Mouse (Mus musculus) layer of hippocampus, postnatal 14 days (tissue): Measurements from ENCODE around the gene Rasa3. TPM values are rescaled to one million over a fixed set of nuclear protein-coding genes. Genes with fewer than 3 reads are reported as not detected.
A peak's percentile ranks its signal among the peaks of the same experiment; 100 is the strongest.

Experiments used
- DNase-seq, 2 experiments: peaks; one replicate each; pipeline ENCODE4 v3.0.0; 2021 to 2022; ENCODE audit warnings: low spot score in 2 of 2, mixed read lengths in 1 of 2
- total RNA-seq, 2 experiments: library from RNA; stranded (reverse); gene quantifications; 2 replicates each; pipeline ENCODE4 v1.2.3; 2021

The Rasa3 gene
- total RNA-seq, 2 experiments from 2014 or later = 65.5 to 65.6 TPM

DNA sequence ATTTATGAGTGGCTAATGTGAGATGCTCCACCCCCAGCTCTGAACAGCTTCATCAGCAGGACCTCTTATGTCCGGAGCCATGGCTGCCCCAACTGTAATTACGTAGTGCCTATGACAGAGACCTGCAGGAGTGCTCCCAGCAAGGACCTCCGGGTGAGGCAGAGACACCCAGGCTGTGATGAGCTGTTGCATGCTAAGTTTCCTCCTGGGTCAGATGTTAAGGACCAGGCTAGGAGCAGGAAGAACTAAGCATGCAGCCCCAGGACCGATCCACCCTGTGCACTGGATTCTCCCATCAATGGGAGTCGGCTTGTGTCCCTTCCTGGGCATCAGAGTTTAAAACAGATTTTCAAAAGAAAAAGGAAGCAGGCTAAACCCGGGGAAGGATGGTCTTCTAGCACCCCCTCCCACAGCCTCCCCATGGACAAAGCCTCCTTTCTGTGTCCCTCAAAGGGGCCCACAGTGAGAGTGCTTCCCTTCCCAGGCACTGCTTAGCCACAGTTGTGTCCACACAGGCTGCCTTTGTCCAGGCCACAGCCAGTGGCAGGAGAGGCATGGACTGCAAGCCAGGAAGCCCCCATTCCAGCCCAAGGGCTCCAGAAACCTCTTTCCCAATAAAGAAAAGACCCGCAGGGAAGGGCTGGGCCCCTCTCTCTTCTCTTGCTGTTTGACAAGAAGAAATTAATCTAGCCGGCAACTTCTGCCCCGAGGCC is 54.2 kb downstream of the Rasa3 start:
- peak; percentile 46 to 74 for DNase-seq

DNA sequence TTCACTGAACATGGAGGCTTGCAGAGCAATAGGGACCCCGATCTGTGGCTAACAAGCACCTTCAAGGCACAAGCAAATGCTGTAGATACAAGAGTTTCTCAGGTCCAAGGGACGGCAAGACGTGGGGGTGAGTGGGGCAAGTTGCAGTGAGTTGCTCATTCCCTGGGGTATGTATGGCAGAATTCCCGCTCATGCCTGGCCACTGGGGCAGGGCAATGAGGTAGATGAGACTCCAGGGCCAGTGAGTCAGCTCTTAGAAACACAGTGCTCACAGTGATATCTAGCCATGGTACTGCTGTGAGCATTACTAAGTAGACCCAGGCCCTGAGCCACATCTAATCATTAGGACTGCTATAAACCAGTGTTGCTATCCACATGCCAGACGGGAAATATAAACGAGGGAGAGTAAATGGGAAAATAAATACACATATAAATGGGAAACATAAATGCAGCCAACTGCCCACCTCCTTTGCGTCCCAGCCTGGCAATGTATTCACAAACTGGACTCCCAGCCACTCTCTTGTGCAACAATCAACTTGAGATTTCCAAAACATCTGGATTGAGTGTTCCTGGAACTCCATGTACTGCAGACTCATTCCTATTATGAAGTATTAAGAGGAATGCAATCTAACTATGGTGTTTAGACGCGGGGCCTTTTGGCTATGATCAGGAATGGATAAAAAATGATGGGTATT is 57.0 kb downstream of the Rasa3 start:
- DNase-seq = no peak

DNA sequence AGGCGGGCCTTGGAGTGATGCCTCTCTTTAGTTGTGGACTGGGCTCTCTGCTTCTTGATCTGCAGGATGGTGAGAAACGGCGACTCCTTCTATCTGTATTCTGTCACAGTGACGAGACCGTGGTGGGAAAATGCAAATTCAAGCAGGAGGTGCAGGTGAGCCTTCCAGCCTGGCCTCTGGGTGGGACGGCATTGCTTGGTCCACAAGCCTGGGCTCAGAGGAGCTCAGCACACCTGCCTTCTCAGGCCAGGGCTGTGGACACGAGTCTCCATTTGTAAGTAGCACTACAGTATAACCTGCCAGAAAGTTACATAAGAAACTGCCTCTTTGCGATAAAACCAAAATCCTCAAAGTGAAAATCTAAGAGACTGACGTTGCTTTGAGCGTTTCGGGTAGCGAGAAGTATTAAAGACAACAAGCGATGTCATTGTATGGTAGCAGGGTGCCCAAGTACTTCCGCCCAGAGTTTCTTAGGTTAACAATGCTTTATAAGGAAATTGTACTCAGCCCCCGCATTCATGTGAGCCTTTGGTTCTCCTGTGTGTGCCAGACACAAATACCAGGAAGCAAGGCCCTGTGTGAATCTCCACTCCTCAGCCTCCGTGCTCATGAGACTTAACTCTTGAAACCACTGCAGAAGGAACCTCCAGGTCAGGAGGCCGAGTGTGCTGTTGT is 60.4 kb downstream of the Rasa3 start:
- DNase-seq = no peak

DNA sequence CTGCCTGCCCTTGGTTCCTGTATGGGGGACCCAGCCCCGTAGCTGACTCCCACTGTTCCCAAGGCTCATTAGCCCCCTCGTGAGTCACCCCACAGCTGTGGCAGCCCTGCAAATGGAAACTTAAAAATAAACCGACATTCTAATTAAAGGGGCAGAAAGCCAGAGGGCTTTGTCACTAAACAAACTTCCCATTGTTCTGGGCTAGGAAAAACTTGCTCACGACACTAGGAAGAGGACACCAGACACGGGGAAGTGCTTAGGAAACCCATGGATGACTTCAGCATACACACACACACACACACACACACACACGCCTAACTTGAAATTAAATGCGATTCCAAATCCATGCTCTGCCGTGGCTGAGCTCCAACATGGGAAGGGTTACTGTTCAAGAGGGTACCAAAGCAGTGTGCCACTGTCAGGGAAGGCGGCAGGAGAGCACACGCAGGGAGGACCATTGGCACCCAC is 62.4 kb downstream of the Rasa3 start:
- no peak for DNase-seq

DNA sequence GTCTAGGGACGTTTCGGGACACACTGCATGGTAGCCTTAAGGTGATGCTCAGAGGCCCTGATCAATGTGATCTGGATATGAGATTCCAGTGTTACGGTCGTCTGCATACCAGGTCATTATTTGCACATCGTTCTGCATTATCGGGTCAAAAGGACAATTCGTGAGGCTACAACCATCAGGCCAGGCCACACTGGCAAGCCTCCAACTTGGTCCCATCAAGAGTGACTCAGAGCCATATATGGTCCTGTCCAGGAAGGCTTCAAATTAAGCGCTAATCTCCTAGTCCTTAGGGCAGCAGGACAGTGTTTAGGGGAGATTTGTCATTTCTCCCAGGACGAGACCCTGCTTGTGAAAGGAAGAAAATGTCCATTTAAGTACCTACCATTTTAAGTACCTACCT is 63.3 kb downstream of the Rasa3 start:
- DNase-seq = no peak

DNA sequence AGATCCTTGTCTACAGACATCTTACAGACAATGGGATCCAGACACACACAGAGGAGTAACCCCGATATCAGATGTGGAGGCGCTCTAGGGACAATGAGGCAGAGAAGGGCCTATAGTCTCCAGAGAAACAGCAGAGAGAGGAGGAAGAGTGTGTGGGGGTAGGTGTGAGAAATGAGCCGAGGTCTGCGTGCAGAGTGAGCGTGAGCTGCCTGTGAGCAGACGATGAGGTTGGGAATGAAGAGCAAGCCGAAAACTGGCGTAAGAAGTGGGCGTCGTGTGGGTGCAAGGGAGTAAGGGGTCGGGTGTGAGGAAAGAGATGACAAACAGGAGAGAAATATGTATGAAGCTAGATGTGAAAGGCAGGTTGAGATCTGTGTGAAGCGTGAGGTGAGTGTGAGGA is 65.7 kb downstream of the Rasa3 start:
- DNase-seq = no peak

DNA sequence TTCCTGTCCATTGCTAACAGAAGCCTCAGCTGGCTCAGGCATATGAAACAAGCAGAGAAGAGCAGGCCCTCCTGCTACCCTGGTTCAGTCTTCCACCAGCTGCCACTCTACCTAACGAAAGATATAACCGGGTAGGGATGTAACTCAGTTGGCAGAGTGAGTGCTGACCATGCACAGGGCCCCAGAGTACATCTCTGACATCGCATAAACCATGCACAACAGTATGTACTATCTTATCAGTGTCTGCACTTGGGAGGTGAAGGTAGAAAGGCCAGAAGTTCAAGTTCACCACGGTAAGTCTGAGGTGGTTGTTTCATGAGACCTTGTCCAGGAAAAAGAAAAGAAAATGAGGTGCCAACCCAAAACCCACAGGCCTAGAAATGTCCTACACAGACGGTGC is 67.4 kb downstream of the Rasa3 start:
- DNase-seq = no peak

DNA sequence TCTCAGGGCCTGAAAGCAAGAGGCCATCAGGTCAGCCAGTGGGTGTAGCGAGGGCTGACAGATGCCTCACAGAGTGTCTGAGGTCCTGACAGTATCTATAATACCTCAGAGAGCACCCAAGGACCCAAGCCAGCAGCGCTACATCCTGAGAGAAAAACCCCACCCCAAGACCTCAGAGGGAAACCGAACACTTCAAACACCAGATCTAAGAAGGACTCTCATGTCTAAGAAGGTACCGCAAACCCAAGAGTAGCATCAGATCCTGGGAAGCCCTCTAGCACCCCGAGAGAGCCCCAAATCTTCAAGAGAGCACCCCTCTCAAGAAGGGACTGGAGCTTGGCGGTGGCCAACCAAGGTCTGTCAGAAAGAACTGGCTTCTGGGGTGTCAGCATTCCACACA is 68.5 kb downstream of the Rasa3 start:
- DNase-seq = no peak

DNA sequence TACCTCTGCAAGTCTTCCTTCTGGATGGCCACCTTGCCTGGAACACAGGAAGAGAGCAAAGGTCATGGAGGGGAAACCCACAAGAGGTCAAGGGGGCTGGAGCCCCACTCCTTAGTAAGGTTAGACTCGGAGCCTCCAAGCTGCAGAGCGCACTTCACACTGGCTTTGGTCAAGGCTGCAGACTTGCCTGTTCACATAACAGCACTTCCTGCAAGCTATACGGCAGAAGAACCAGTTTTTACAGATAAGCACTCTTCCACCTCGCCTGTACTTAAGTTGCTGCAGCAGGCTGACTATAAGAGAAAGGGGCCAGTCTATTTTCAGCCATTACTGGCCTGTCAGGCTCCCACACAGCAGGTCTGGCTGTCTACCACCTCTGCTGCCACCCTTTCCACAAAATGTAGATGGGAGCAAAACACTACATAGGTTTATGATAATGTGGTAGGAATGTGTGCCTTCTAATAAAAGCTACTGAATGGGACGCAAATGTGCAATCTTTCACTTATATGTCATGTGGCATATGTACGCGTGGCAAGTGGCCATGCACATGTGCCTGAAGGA is 71.4 kb downstream of the Rasa3 start:
- DNase-seq = no peak

DNA sequence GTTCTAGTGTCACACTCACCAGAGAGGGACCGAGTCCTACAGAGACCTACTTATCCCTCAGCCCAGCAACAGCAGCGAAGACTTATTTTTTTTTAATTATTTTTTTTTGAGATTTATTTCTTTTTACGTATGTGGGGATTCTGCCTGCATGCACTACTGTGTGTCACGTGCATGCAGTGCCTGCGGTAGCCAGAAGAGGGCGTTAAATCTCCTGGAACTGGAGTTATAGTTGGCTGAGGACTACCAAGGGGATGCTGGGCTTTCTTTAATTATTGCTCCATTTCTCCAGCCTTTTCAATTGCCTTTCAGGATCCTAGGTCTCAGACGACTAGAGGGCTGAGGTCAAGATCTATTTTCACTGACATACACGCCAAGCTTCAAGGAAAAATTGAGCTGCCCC is 74.8 kb downstream of the Rasa3 start:
- DNase-seq = peak; percentile 57 to 59

DNA sequence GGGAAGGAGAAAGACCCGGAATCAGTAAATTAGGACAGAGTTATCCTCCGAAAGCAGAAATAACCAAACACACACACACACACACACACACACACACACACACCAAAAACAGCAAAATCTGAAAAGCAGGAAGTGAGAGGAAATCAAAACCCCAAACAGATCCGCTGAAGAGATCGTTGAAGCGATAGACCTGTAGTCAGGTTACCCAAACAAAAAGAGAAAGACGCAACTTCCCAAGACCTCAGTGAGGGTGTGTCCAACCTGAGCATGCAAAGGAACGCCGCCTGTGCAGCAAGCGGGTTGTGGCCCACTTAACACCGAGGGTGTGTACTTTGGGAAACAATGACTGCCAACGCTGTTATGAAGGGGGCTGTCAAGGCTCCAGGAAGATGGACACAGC is 76.2 kb downstream of the Rasa3 start:
- DNase-seq = no peak

DNA sequence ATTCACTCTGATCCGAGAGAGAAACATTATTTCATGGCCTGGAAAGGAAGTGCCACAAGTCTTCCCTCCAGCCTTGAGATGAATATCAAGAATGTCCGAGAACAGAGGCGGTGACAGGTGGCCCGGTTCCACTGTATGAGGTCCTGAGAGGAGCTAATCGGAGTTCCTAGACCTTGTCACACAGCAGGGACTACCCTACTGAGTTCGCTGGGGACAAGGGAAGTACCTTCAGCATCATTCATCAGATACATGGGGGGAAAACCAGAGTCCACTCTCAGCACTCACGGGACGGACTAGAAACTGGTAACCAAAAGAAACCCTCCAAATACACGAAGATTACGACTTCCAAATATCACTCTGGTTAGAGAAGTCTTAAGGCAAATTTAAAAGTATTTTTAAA is 76.7 kb downstream of the Rasa3 start:
- no peak for DNase-seq

DNA sequence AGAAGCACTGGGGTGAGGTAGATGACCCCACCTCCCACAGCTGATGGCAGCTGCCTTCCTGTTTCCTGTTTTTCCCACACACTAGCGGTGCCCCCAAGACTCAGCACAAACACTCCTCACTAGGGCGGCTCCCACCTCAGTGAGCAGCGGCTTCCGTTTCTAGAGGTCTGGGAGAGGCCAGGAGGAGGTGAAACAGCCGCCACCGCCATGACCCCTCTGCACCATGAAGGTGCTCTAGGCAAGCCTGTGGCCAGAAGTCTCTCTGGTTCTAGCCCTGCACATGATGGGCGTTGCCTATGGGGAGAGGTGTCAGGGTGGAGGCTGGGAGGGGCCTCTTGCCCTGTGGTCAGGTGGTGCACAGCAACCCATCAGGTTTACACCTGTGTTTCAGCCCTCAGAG is 77.2 kb downstream of the Rasa3 start:
- DNase-seq = no peak

DNA sequence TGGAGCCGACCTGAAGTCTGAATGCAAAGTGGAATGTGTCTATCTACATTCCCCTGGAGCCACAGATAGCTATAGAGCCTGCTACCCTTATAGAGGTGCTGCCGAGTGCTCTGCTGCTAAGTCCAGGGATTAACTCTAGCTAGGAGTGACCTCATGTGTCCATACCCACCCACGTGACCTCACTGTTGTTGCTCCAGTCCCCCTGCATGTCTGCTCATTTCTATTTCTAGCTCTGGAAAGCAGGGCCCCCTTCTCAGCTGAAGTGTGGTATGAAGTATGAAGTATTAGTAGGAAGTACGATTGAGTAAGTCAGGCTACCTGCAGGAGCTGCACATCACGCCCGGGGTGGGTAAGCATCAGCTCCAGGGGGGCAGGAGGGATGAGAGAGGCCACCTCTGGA is 79.6 kb downstream of the Rasa3 start:
- DNase-seq = no peak

DNA sequence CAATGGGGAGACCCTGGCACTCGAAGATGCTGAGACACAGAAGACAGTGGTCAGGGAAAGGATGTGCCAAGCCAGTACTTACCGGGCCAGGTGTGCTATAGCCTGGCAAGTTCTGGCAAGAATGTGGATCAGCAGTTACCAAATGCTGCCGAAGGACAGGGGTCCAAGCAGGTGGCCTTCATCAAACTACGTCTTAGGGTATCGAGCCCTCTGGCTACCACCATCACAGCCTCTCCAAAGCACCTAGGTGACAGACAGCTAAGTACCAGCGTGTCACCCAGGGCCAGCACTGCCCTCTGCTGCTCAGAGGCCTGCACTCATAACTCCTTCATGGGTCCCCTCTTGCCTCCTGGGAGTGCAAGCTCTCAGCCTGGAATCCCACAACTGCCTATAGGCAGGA is 81.5 kb downstream of the Rasa3 start:
- DNase-seq = no peak

DNA sequence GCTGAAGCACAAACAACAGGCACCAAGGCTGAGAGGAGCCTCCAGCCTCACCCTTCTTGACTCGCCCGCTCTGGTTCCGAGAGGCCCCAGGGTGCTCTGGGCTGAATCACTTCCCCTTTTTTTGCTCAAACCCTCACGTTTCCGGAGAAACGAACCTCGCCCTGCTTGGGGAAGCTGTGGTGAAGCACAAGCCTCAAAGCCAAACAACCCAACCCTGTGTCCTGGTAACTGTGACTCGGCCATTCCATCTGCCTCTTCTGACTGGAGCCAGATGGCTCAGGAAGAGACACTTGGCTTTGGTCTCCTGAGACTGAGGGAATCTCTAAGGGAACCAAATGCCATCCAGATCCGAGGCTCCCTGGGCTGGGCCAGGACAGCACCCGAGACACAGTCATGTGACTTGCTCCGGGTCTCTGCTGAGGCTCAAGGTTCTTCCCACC is 82.5 kb downstream of the Rasa3 start:
- peak; percentile 26 to 36 for DNase-seq

DNA sequence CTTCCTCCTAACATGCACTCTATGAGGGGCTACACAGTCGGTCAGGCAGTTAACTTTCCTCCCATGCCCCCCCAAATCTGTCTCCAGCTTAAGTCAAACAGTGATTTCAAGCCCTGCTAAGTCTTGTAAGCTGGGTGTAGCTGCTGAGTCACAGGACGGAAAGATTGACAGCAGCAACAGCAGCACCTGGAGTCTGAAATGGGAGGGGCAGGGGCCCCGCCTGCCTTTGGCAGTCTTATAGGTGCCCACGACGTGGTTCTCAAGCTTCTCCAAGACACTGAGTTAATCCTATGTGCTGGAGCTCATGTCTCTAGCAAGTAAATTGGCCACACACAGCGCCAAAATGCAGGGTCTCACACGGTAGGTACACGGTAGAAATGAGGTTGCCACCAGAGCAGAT is 84.1 kb downstream of the Rasa3 start:
- no peak for DNase-seq

DNA sequence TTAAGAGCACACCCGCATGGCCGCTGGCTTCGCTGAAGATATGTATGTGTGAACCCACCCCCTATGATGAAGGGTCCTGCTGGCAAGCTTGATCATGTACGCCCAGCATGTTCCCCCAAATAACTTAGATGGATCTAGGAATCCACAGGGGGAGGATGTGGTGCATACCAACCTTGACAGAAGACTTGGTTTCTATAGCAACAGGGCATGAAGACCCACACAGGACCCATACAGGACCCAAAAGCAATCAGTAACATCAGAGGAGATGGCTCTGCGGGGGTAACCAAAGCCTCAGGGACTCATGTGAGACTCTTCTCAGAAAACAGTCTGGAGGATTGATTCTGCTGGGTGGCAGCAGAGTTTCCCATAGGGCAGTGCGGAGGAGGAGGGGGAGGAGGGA is 86.2 kb downstream of the Rasa3 start:
- DNase-seq = no peak

DNA sequence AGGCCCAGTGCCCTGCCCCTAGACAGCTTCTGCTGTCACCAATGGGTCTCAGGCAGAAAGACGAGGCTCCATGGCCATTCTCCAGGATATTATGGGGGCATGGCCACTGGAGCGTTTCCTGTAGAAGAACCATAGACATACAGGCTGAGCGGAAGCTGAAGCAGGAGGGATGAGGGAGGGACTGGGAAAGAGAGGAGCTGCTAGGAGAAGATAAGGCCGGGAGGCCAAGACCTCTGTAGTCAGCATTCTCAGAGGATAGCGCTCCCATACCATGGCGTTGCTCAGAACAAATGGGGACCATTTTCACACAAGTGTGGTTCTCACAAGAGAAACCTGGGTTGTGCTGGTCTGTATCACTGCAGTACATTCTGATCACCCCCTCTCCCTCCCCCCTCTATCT is 88.3 kb downstream of the Rasa3 start:
- no peak for DNase-seq

DNA sequence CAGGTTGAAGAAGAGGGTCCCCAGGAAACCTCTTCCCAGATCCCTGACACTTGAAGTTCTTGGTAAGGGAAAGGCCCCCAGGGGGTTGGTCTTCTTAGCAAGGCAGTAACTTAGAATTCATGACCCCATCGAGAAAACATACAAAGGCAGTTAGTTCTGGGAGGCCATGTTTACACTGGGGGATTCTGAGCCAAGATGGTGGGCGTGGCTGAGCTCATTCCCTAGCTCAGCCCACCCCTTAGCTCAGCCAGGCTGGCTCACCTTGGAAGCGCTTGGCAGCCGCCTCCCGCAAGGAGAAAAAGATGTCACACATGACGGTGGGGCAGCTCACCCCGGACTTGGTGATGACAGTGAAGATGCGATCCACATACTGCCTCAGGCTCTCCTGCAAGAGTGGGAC is 92.8 kb downstream of the Rasa3 start:
- DNase-seq = no peak

DNA sequence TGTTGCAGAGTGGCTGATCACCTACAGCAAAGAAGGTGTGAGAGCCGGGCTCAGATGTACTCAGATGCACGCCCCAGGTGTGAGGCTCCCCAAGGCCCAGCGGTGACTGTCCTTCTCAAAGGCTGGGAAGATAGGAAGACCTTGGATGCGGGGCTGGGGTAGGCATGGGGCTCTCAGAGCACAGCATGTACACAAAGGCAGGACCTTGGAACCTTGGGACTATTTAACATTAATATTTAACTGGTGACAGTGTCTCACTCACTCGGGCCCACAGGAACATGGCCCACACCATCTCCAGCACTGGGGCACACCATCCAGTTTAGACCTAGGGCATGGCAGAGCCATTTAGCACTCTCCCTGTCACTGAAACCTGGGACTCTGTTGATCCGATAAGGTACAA is 99.5 kb downstream of the Rasa3 start:
- no peak for DNase-seq

DNA sequence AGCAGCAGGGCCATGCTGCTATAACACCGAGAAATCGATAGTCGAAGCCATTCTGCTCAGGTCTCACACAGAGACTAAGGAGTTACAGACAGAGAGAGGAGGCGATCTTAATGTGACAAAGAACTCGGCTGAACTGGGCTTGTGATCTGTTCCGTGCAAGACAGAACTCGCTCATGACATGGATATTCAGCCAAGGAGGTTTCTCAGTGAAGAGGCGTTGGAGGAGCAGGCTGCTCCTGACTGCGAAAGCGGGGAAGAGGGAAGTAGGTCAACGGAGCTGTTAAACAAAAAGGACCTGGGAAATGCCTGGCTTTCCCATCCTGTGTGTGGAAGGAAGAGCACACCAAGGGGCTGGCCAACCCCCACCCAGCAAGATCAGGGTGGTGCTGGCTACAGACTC is 105.4 kb downstream of the Rasa3 start:
- DNase-seq = no peak
